Mouse (Mus musculus): Measurements from ENCODE around the gene Cd55b.
"Not testable (repeated sequence)": the region's sequence is repeated elsewhere in the genome, so short reads cannot be mapped to it uniquely, and the experiment has no call there.

Cd55b gene

GRCm38 (mm10) chr1:130422664-130423111 is at the start of gene Cd55b:
Gene Cd55b, minus strand, starts transcription at chr1:130423009.
- DNase-seq (ENCODE audit: inconsistent ontology term): peak; percentile 21

GRCm38 (mm10) chr1:130470074-130470473 is 47.3 kb upstream of the Cd55b start:
- no peak for DNase-seq (ENCODE audit: inconsistent ontology term)

GRCm38 (mm10) chr1:130467453-130467852 is 44.6 kb upstream of the Cd55b start:
- DNase-seq (ENCODE audit: inconsistent ontology term): no peak

DNA sequence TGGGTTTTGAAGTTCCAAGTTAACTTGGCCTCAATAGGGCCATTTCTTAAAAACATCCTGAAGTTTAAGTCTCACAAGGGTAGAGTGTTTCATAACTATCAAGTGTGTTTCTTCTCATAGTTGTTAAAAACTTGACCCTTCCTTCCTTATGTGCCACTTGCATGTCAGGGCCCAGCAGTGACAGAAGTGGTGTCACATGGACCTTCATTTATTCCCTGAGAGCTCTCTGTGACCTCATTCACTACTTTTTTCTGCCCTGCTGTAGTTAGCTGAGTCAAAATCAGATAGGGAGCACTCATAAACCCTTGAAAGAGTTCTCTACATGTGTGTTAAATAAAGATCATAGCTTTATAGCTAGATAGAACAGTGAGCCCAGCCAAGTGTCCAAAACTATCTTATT is 41.4 kb upstream of the Cd55b start:
- no peak for DNase-seq (ENCODE audit: inconsistent ontology term)

DNA sequence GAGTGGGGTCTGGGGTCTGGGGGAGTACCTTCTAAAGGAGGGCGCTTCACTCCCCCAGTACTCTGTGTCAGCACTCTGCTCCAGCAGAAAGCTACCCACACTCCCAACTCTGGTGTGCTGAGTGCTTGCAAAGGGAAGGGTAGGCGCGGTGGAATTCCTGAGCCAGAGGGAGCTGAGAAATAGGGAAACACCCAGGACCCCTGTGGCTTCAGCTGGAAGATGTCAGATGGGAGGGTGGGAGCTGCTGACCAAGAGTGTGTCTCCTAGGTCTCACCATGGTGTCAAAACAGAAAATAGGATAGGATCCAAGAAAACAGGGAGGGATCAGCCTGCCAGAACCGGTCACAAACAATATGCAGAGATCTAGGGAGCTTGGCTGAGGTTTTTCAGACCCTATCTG is 40.1 kb upstream of the Cd55b start:
- peak; percentile 45 for DNase-seq (ENCODE audit: inconsistent ontology term)

- DNase-seq (ENCODE audit: inconsistent ontology term): peak; percentile 88
Measured at GRCm38 (mm10) chr1:130462084-130462861, 39.5 kb upstream of the Cd55b start, which contains the start of gene Cd55. Gene Cd55, minus strand, starts transcription at chr1:130462744.

- DNase-seq (ENCODE audit: inconsistent ontology term): no peak
Measured at GRCm38 (mm10) chr1:130455111-130455510, 32.3 kb upstream of the Cd55b start.

DNA sequence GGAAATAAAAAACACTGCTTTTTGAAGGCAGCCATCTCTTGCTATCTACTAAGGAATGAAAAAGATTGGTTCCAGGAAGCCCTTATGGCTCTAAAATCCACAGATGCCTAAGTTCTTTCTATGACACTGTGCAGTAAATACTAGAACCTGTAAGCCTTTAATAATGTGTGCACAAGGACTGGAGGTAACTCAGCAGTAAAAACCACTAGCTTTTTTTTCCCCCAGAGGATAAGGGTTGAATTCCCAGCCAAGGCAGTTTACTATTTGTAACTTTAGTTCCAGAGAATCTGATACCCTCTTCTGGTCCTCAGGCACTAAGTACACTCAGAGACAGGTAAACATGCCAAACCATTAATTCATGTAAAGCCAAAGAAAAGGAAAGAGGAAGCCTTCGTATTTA is 20.1 kb upstream of the Cd55b start:
- not testable (repeated sequence) for DNase-seq (ENCODE audit: inconsistent ontology term)

DNA sequence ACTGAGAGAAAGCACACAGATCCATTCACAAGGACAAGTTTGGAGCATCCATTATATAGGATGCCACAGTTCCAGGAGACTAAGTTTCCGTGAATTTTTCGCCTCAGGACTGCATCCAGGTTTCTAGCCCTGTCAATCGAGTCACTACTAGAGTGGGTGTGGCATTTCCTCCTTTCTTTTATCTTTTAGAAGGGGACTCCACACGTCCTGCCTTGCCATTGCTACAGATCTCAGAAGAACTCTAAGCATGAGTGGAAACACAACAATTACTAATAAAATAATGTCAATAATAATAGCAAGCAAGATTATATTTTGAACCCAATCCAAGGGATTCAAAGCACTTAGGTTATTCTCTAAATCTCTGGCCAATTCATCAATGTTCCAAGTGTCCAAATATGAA is 8.1 kb upstream of the Cd55b start:
- DNase-seq (ENCODE audit: inconsistent ontology term): no peak

DNA sequence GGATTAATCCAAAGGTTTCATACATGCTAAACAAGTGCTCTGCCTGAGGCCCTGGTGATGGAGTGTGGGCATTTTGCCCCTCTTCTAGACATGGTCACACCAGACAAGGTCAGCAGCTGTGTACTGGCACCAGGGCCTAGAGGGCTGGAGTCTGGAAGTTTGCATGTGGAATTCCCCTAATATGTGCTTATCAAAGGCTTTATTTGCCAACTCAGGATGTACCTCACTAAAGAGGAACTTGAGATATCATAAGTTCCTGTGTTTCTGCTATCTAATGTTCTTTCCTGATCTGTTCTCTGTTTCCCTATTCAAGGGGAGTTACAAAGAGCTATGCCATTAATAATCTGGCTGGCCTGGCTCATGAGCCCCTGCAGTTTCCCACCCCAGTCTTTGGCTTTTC is 5.9 kb upstream of the Cd55b start:
- not testable (repeated sequence) for DNase-seq (ENCODE audit: inconsistent ontology term)

DNA sequence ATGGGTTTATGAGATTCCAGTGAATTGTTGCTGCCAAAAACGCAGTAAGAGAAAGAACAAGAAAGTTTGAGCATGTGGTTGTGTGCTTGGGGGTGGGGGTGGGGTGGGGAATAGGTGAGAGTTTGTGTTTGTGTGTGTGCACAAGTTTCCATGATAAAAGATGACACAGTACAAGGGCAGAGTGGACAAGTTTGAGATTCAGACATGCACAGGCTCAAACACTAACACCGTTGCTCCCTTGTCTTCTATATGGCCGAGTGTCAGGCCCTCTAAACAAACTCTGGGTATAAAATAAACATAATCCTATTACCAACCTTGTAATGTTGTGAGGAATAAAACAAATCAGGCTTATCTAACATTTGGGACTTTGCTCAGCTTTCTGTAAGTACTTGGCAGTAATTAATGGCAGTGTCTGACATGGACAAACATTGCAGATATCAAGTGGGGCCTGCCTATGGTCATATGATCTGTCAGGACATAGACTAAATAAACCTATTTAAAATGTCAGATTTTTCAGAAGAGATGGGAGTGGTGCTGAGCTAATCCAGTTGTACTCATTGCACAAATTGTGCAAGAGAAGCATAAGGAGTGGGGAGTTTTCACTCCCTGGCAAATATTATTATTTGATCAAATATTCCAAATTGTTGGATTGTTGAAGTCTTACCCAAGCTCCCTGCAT is 4.5 kb upstream of the Cd55b start:
- not testable (repeated sequence) for DNase-seq (ENCODE audit: inconsistent ontology term)

GRCm38 (mm10) chr1:130422033-130422432 is 776 bp downstream of the Cd55b start:
- not testable (repeated sequence) for DNase-seq (ENCODE audit: inconsistent ontology term)

DNA sequence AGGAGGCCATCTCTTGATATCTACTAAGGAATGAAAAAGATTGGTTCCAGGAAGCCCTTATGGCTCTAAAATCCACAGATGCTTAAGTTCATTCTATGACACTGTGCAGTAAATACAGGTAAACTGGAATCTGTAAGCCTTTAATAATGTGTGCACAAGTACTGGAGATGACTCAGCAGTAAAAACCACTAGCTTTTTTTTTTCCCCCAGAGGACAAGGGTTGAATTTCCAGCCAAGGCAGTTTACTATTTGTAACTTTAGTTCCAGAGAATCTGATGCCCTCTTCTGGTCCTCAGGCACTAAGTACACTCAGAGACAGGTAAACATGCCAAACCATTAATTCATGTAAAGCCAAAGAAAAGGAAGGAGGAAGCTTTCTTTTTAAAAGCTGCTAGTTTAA is 25.7 kb downstream of the Cd55b start:
- not testable (repeated sequence) for DNase-seq (ENCODE audit: inconsistent ontology term)

GRCm38 (mm10) chr1:130387282-130387681 is 35.5 kb downstream of the Cd55b start:
- not testable (repeated sequence) for DNase-seq (ENCODE audit: inconsistent ontology term)

DNA sequence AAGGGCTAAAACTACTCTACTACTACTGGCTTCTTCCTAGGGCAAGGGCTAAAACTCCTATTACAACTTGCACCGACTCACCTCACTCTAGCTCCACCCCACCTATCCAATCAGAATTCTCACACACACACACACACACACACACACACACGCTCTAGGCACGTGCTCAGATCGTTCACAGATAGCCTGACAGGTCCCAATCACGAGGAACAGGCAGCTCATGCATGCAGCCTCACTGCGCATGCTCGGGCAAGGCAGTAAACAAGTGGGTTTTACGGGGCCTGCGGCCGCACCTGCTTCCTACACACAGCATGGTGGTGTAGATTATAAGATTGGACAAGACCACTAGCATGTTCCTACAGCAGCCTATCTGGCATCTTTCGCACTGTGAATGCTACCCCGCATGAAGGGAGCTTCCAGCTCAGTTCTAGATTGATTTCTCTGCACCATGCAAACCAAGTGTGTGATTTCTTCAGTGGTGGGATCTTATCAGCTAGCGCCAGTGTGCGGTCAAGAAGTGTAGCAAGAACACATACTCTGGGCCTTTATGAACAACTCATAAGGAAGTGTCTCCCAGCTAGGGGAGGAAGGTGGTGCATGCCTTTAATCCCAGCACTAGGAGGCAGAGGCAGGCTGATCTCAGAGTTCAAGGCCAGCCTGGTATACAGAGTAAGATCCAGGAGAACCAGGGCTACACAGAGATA is 44.9 kb downstream of the Cd55b start:
- DNase-seq (ENCODE audit: inconsistent ontology term): no peak

- no peak for DNase-seq (ENCODE audit: inconsistent ontology term)
Measured at GRCm38 (mm10) chr1:130374173-130374785, 48.5 kb downstream of the Cd55b start.

GRCm38 (mm10) chr1:130373398-130374083 is 49.3 kb downstream of the Cd55b start:
- no peak for DNase-seq (ENCODE audit: inconsistent ontology term)

DNA sequence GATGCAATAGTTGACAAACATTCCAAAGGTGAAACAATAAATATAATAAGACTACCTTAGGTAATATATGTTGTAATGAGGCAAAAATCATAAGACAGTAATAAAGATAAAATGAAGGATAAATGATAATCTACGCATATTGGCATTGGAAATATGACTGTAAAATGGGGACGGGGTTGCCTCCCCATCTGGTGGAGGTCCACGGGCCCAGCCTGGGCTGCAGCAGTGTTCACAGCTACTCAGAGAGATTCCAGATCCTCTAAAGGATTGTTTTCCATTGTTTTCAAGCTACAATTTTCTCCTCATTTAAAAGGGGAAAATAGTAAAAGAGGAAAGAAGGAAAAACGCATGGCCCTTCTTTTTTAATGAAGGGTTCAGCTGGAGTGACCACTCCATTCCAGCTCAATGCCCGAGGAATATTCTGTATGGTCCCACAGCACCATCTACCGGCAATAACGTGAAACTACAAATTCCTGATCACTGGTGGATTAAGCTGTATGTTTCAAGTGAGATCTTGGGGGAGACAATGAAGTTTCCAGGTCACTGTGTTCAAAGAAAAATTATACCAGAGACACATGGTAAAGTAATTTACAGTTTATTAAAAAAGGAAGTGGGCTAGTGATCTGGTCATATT is 50.8 kb downstream of the Cd55b start:
- peak; percentile 50 for DNase-seq (ENCODE audit: inconsistent ontology term)

GRCm38 (mm10) chr1:130371291-130371690 is 51.5 kb downstream of the Cd55b start:
- no peak for DNase-seq (ENCODE audit: inconsistent ontology term)

DNA sequence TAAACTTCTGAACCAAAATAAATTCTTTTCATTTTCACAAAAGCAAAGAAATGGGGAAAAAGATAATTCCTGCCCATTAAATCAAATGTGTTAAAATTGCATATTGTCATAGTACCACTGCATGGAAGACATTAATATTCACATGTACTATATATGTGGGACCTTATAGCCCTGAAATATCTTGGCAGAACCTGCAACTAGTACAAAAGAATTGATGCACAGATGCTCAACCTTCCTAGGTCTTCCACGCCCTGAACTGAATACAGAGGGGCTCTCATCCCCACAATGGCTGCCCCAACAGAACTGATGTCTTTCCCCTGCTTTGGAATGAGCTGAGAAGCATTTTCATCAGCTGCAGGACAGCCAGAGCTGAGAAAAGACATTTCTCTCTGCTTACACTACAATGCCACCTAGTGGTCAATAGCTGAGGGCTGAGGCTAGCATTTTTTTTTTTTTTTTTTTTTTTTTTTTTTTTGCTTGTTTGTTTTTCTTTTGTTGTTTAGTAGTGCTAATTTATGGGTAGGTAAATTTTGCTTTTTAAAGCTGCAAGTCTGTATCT is 72.7 kb downstream of the Cd55b start:
- peak; percentile 16 for DNase-seq (ENCODE audit: inconsistent ontology term)

GRCm38 (mm10) chr1:130342429-130342828 is 80.4 kb downstream of the Cd55b start:
- no peak for DNase-seq (ENCODE audit: inconsistent ontology term)
